Mouse (Mus musculus) stomach, adult 2 months (tissue): Measurements from ENCODE around the gene Cyp2a22. TPM values are rescaled to one million over a fixed set of nuclear protein-coding genes. Genes with fewer than 3 reads are reported as not detected.

Source experiments
- polyA plus RNA-seq: library from polyadenylated mRNA; depleted of rRNA; stranded (reverse); fragments of >200 nt; gene quantifications from 2 replicates; pipeline ENCODE4 v1.2.3, GENCODE M21; 2012; rRNA removed

Cyp2a22 gene
- not detected in 2 replicates for polyA plus RNA-seq

DNA sequence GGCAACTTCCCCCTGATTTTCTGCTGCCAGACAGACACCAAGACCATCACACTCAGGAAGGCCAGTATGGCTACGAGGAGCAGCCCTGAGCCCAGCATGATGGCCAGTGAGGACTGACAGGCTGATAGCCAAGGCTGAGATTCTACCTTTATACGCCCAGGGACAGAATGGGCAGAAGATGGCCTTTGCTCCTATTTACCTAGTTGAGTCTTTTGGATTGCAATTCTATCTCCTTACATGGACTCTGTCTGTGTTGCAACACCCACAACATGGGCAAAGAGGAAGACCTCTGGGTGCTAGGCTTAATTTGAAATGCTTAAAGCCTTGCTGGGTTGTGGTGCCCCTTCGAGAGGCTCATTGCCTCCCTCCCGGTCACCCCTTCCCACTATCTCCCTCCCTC, at the start of gene Cyp2a22:
Gene Cyp2a22 (minus strand): TSS at position 123 of the 400 bp plus-strand sequence.

Other genes with a start within 250 kb of the Cyp2a22 start
- 0.27 and 0.30 TPM in 2 replicates for gene Cyp2b19, start 182.2 kb downstream of the Cyp2a22 start, polyA plus RNA-seq
- not detected in 2 replicates for gene Cyp2g1, start 130.5 kb downstream of the Cyp2a22 start, polyA plus RNA-seq
- 0.10 and 0.27 TPM in 2 replicates for gene Cyp2a5, start 104.1 kb downstream of the Cyp2a22 start, polyA plus RNA-seq
- gene Cyp2a12, start 89.7 kb upstream of the Cyp2a22 start, polyA plus RNA-seq = 0.03 TPM in 1 of 2 replicates, not detected in the other
- gene Cyp2f2, start 180.5 kb upstream of the Cyp2a22 start, polyA plus RNA-seq = 47.1 and 64.0 TPM in 2 replicates
- gene Cyp2t4, start 214.3 kb upstream of the Cyp2a22 start, polyA plus RNA-seq = not detected in 2 replicates
- 46.4 and 60.7 TPM in 2 replicates for gene Egln2, start 227.4 kb upstream of the Cyp2a22 start, polyA plus RNA-seq
- 36.5 and 44.7 TPM in 2 replicates for gene Rab4b, start 239.5 kb upstream of the Cyp2a22 start, polyA plus RNA-seq
- not detected in 2 replicates for gene Gm21983, start 241.7 kb upstream of the Cyp2a22 start, polyA plus RNA-seq
- 9.0 and 17.6 TPM in 2 replicates for gene Mia, start 241.8 kb upstream of the Cyp2a22 start, polyA plus RNA-seq